Mouse (Mus musculus): ENCODE data around the gene Cpne4. TPM values are rescaled to one million over a fixed set of nuclear protein-coding genes. Genes with fewer than 3 reads are reported as not detected.

The Cpne4 gene
- 1.5 TPM for total RNA-seq (2023)

DNA sequence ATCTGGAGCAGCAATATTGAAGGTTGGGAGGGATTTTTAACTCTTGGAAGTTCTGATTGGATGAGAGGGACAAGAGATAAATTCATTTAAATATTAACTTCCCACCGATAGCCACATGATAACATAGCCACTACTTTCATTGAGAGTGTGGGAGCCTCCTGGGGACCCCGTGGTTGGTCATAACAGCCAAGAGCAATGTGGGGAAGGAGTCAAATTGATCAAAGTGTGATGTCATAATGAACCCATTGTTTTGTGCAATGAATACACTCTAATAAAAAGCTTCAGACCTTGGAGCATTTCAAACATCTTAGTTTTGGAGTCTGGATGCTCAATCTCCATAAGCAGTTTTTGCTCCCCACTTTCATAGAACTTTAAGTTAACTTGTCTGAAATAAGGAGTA, at the start of gene Cpne4:
Gene Cpne4 (plus strand): TSS at position 301 of the 400 bp plus-strand sequence.

DNA sequence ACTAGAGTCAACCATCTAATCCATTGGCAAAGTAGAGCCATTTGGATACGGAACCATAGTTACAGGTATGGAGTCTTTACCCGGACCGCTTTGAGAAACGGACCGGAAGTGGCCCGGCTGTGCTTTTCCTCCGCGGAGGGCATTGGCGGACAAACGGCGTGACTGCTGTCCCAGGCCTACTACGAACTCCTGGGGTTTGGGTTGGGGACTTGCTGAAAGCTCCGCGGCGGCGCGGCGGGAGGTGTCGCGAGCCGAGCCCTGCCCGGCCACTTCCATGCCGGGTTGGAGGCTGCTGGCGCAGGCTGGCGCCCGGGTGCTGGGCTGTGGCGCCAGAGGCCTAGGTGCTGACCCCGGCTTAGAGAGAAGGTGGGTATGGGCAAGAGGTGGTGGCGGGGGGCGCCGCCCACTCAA, 506.1 kb downstream of the Cpne4 start, which contains the start of gene Mrpl3:
Gene Mrpl3 (plus strand): TSS at position 93 of the 411 bp plus-strand sequence.

Other genes starting within 250 kb of the Cpne4 start
- gene Acpp, start 209.5 kb upstream of the Cpne4 start, total RNA-seq (2023): 27.1 TPM

Data from CD4-positive naive resting alpha-beta T cell, adult 76 days (primary cell).